Mouse (Mus musculus) ES-E14 (cell line): ENCODE measurements at regions not wholly inside any gene's neighbourhood (a gene's known extent, or its start where the extent isn't known, plus 50 kb on each side); places are given as distances from the start of the nearest gene placed in this dataset.
A peak's percentile ranks its signal among the peaks of the same experiment; 100 is the strongest.

Experiments used
- DNase-seq: peaks from one replicate; pipeline ENCODE4 v3.0.0-alpha.2; 2013; ENCODE audit warnings: low read depth, low spot score
- H3K27ac ChIP-seq: 2 replicates; pipeline ENCODE4 v1.5.1; 2012; ENCODE audit warnings: low read depth, mild to moderate bottlenecking, low read length, moderate library complexity, mixed read lengths; ENCODE audit not compliant: poor library complexity, insufficient read depth, severe bottlenecking
- H3K36me3 ChIP-seq: 2 replicates; pipeline ENCODE4 v1.6.1; 2012; ENCODE audit warnings: mild to moderate bottlenecking, low read length, moderate library complexity, mixed read lengths; ENCODE audit not compliant: control insufficient read depth, poor library complexity, insufficient read depth, severe bottlenecking
- H3K4me1 ChIP-seq, 2 experiments: fragments of 150-350 bp in 1 of 2; sonication (generic) in 1 of 2; 2 replicates each; pipeline ENCODE4 v1.6.1; 2012; ENCODE audit warnings: low read length in 2 of 2, mild to moderate bottlenecking in 1 of 2, mixed read lengths in 1 of 2; ENCODE audit not compliant: control insufficient read depth in 2 of 2, insufficient read depth in 2 of 2, poor library complexity in 1 of 2
- H3K4me3 ChIP-seq, 2 experiments: fragments of 150-350 bp in 1 of 2; sonication (generic) in 1 of 2; 2 replicates each; pipeline ENCODE4 v1.5.1; 2012; ENCODE audit warnings: low read length in 2 of 2, low read depth in 1 of 2, mild to moderate bottlenecking in 1 of 2, mixed read lengths in 1 of 2; ENCODE audit not compliant: insufficient read depth in 1 of 2, poor library complexity in 1 of 2, severe bottlenecking in 1 of 2
- H3K9ac ChIP-seq: 2 replicates; pipeline ENCODE4 v1.6.1; 2012; ENCODE audit warnings: low read depth, mild to moderate bottlenecking, low read length, mixed read lengths; ENCODE audit not compliant: poor library complexity, insufficient read depth, severe bottlenecking
- H3K9me3 ChIP-seq: fragments of 150-350 bp; sonication (generic); 2 replicates; pipeline ENCODE4 v1.6.1; 2012; ENCODE audit warnings: low read depth, mild to moderate bottlenecking, low read length; ENCODE audit not compliant: control insufficient read depth, insufficient read depth
- CHD2 ChIP-seq: IDR thresholded peaks from 2 replicates; pipeline ENCODE4 v1.6.1; 2014; ENCODE audit warnings: mild to moderate bottlenecking, low read depth, low read length, inconsistent platforms
- HCFC1 ChIP-seq: IDR thresholded peaks from 2 replicates; pipeline ENCODE4 v1.6.1; 2012; ENCODE audit warnings: low read length, inconsistent platforms, borderline replicate concordance; ENCODE audit not compliant: insufficient read depth
- MAFK ChIP-seq: IDR thresholded peaks from 2 replicates; pipeline ENCODE4 v1.6.1; 2014; ENCODE audit warnings: mild to moderate bottlenecking, low read depth, low read length, inconsistent platforms; ENCODE audit not compliant: insufficient read depth
- ZC3H11A ChIP-seq: IDR thresholded peaks from 2 replicates; pipeline ENCODE4 v1.6.1; 2012; ENCODE audit warnings: low read depth, mild to moderate bottlenecking, inconsistent platforms, low read length, borderline replicate concordance
- ZNF384 ChIP-seq: IDR thresholded peaks from 2 replicates; pipeline ENCODE4 v1.6.1; 2012; ENCODE audit warnings: low read depth, low read length, inconsistent platforms
- in situ Hi-C, 2 experiments: fragments of 600-800 bp; cut with MboI; formaldehyde crosslinking; loops; one replicate each; pipeline ENCODE4 v1.15.1; 2025; ENCODE audit warnings: low sequenced_read_pairs in 2 of 2, inconsistent platforms in 1 of 2; ENCODE audit not compliant: unreplicated experiment in 2 of 2

DNA sequence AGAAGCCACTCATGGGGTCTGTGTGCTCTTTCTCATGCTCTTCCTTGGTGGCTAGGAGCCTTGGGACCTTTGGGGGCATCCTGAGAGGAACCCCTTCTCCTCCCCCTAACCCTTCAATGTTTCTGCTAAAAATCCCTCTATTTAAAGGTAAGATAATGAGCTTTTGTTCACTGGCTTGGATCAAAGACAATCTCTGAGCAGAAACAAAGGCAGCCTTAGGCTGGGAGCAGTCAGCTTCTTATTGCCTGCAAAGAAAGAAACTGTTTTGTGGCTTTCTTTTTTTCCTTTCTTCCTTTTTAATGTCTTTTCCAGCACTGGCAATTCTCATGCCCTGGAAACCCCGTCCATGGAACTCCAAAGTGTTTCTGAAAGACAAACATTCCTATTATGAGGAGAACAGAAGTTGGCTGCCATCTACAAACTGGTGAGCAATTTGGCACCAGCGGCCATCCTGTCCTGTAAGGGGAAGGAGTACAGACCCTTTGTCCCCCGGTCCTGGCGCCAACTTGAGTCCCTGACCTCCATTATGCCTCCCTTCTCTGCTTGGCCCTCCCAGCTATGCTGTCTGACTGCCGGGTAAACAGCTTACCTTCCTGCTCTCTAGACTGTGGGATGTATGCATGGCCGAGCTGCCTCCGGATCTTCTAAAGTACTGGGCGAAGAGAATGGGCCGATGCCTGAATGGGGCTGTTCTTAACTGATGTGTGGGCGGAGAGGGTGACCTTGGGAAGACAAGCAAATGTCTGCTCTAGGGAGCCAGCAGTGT lies 56.4 kb upstream of the Pabpc6 start:
- Histone ChIP-seq H3K4me3 (no peak overlapping the region), H3K9ac (no peak overlapping the region), H3K36me3 (no peaks in the 10 kb centered on the region), H3K4me1 (peaks cover 0 to 2% of the 10 kb centered on the region in 2 experiments; a peak in 1 of 4 replicates), H3K27ac (no peak overlapping the region), H3K9me3 (no peaks in the 10 kb centered on the region)
- in situ Hi-C loops: no loop called here
- no peak for TF ChIP-seq ZNF384
- no peak for TF ChIP-seq ZC3H11A
- DNase-seq: peak; percentile 31

DNA sequence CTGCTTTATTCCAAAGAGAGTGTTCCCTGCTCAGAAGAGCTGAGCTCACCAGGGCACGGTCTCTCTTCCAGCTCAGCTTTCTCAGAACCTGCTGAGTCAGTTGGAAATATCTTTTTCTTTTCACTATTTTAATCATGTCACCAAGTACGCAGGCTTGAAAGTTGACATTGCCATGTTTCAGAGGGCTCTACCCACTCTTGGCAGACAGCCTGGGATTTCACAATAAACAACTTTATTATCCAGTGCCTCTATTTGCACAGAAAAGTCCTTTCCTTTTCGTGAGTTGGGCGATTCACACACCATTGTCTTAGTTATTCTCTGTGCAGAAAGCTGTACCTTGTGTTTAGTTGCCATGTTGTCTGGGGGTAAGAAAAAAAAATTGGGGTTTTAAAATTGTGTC lies 54.0 kb upstream of the Pabpc6 start:
- in situ Hi-C loops: no loop called here
- no peak overlapping the region for H3K4me3 ChIP-seq
- no peak overlapping the region for H3K9ac ChIP-seq
- no peak overlapping the region for H3K27ac ChIP-seq
- no peak for DNase-seq
- no peaks in the 10 kb centered on the region for H3K9me3 ChIP-seq
- no peak for TF ChIP-seq CHD2
- no peak for TF ChIP-seq ZC3H11A
- TF ChIP-seq ZNF384: no peak
- no peak for TF ChIP-seq HCFC1
- TF ChIP-seq MAFK: no peak
- peaks cover 0 to 2% of the 10 kb centered on the region in 2 experiments; a peak in 1 of 4 replicates for H3K4me1 ChIP-seq
- no peaks in the 10 kb centered on the region for H3K36me3 ChIP-seq

DNA sequence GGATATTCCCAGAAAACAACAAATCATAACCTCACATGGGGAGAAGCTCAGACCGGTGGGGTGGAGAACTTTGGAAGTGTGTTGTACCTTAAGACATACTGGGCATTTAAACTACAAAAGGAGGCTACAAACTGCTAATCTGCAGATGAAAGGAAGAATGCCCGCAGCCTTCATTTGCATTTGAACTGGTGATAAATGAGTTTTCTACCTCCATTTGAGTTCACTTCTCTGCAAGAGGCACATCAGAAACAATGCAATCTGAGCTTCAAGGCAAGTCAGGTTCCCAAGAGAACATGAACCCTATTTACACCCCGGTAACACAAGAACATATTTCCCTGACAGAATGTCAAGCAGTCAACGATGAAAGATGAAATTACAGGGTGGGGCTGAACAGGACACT lies 53.2 kb upstream of the Pabpc6 start:
- no peak for TF ChIP-seq CHD2
- no peak for TF ChIP-seq HCFC1
- no peak for TF ChIP-seq ZC3H11A
- TF ChIP-seq MAFK: no peak
- no peak for TF ChIP-seq ZNF384
- peak; percentile 73 for DNase-seq
- no peak overlapping the region for H3K27ac ChIP-seq
- no peaks in the 10 kb centered on the region for H3K9me3 ChIP-seq
- H3K4me1 ChIP-seq: peaks cover 0 to 2% of the 10 kb centered on the region in 2 experiments; a peak in 1 of 4 replicates
- H3K36me3 ChIP-seq: no peaks in the 10 kb centered on the region
- in situ Hi-C loops: no loop called here
- no peak overlapping the region for H3K9ac ChIP-seq
- H3K4me3 ChIP-seq: no peak overlapping the region
